Mouse (Mus musculus): ENCODE measurements around the gene Dppa2.
"Not testable (repeated sequence)": the region's sequence is repeated elsewhere in the genome, so short reads cannot be mapped to it uniquely, and the experiment has no call there.

Gene Dppa2

GRCm38 (mm10) chr16:48303509-48303908 lies at the start of gene Dppa2:
Dppa2 (plus strand) TSS chr16:48303908.
- no peak for DNase-seq

DNA sequence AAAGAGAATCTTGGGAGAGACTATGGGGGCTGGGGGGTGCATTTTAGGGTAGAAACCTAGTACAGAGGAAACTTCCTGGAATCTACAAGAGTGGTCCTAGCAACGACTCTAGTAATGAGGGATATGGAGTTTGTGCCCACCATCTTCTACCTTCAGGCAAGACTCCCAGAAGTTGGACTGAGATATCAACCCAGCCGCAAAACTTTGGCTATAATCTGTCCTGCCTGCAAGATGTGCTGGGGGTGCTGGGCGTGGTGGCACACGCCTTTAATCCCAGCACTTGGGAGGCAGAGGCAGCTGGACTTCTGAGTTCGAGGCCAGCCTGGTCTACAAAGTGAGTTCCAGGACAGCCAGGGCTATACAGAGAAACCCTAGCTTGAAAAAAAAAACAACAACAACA lies 49.1 kb upstream of the Dppa2 start:
- no peak for DNase-seq

- no peak for DNase-seq
Measured at GRCm38 (mm10) chr16:48259519-48259918, 44.2 kb upstream of the Dppa2 start.

GRCm38 (mm10) chr16:48262901-48263300 lies 40.8 kb upstream of the Dppa2 start:
- DNase-seq: no peak

DNA sequence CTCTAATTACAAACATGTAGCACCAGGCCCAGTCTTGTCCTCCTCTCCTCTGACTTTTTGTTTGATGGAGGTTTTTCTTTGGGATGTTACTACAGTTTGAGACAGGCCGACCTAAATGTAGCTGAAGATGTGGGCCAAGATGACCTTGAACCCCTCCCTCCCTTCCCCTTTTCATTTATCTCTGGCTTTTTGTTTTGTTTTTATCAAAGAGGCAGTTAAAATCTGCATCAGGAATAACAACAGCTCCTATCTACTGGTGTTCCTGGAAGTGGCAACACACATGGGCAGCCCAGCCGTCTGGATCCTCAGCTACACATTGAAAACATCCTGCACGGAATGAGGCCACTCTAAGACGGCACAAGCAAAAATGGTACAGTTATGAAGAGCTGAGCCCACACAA lies 37.9 kb upstream of the Dppa2 start:
- no peak for DNase-seq

- DNase-seq: no peak
Measured at GRCm38 (mm10) chr16:48276940-48277339, 26.8 kb upstream of the Dppa2 start.

DNA sequence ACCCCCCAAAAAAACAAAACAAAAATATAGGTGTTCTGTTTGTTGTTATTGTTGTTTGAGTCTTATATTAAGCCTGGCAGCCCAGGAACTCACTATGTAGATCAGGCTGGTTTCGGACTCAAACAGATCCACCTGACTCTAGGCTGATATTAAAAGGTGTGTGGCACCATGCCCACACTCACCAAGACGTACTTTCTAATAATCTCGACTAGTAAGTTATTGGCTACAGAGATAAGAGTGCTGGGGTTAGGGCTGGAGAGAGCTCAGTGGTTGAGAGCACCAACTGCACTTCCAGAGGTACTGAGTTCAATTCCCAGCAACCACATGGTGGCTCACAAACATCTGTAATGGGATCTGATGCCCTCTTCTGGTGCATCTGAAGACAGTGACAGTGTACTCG lies 22.8 kb upstream of the Dppa2 start:
- no peak for DNase-seq

DNA sequence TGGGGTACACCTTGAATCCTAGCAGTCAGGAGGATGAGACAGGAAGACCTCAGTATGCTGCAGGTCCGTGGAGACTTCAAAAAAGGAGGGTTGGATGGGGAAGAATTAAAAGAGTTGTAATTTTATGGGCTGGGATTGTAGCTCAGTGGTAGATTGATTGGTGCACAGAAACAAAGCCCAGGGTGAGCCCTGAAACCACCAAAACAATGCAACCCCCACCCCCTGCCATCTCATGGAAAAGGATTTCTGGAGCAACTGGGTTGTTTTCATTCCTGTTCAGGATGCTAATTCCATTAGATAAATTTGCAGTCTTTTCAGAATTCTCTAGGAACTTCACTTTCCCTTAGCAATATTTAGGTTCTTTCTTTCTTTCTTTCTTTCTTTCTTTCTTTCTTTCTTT lies 20.9 kb upstream of the Dppa2 start:
- DNase-seq: no peak

- DNase-seq: no peak
Measured at GRCm38 (mm10) chr16:48283517-48283916, 20.2 kb upstream of the Dppa2 start, which contains the start of gene Dppa4. Dppa4 (plus strand) TSS chr16:48283733.

DNA sequence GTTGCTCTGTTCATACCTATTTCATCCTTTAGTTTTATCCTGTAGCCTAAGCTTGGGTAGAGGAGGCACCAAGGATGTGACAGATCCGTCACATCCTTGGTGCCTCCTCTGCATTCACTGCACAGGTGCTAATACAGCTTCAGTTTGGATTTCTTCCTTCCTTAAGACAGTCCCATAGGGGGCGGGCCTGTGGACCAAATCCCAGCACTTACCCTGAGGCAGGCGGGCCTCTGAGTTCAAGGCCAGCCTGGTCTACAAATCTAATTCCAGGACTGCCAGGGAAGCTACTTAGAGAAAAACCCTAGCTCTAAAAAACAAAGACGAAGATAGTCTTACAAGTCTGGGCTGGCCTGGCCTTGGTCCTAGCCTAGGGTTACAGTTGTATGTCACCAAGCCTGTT lies 18.2 kb upstream of the Dppa2 start:
- no peak for DNase-seq

DNA sequence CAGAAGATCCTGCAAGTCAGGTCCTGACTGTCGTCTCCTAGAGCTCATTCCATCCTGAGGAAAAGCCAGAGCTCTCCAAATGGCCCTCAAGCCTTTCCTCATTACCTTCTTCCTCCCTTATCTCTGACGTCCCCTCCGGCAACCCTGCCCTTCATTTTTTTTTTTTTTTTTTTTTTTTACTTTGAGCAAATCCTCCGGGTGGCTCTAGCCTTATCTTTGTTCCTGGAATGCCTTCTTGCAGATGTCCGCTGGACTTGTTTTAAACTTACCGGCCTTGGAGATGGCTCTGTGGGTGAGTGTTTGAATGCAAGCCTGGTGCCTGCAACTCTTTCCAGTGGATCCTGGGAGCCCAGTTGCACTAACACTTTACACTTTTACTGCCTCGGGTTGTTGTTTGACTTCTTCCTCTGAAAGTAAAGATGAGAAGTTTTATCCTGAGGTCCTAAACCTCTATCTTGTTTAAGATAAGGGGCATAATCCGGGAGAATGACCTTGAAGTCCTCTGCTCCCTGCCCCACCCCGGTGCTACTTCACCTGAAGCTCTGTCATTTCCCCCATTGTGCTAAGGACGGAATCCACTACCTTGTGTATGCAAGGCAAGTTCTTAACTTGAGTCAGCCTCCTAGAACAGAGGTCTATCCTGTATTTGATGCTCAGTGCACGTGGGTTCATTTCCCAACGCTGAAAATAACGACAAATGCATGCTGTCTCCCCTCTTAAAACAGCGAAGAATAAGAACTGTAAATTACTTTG lies 6.1 kb upstream of the Dppa2 start:
- no peak for DNase-seq

- no peak for DNase-seq
Measured at GRCm38 (mm10) chr16:48299884-48300283, 3.8 kb upstream of the Dppa2 start.

- no peak for DNase-seq
Measured at GRCm38 (mm10) chr16:48303983-48304382, 275 bp downstream of the Dppa2 start.

DNA sequence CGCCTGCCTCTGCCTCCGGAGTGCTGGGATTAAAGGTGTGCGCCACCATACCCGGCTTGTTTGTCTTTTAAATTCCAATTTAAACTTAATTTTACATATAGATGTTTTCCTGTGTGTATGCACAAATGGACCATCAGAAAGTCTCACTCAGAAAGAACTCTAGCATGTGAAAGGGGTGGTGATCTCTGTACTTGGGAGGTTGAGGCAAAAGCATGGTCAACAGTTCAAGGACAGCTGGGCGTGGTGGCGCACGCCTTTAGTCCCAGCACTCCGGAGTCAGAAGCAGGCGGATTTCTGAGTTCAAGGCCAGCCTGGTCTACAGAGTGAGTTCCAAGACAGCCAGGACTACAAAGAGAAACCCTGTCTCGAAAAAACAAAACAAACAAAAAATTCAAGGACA lies 5.2 kb downstream of the Dppa2 start:
- DNase-seq: not testable (repeated sequence)

- DNase-seq: no peak
Measured at GRCm38 (mm10) chr16:48309912-48310630, 6.4 kb downstream of the Dppa2 start.

DNA sequence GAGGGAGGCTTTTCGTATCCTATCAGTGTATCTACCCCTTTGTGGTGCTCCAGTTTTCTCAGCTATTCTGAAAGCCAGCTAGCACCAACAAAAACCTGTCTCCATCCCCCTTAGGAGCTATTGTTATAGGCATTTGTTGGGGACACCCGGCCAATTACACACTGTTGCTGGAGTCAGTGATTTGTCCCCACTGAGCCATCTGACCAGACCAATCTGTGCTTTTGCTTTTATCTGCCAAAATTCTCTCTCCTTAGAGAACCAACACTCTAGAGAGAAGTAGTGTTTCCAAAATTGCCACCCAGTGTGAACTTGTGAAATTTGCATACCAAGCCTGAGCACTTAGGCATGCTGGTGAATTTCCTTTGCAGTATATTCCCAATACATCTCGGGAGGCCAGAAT lies 11.6 kb downstream of the Dppa2 start:
- peak; percentile 63 for DNase-seq

- no peak for DNase-seq
Measured at GRCm38 (mm10) chr16:48320781-48321180, 17.1 kb downstream of the Dppa2 start.

- DNase-seq: no peak
Measured at GRCm38 (mm10) chr16:48323133-48323532, 19.4 kb downstream of the Dppa2 start.

- no peak for DNase-seq
Measured at GRCm38 (mm10) chr16:48323602-48324345, 20.1 kb downstream of the Dppa2 start.

GRCm38 (mm10) chr16:48326903-48327302 lies 23.2 kb downstream of the Dppa2 start:
- peak; percentile 60 for DNase-seq

GRCm38 (mm10) chr16:48328420-48328819 lies 24.7 kb downstream of the Dppa2 start:
- DNase-seq: no peak

GRCm38 (mm10) chr16:48331822-48332221 lies 28.1 kb downstream of the Dppa2 start:
- DNase-seq: peak; percentile 97

DNA sequence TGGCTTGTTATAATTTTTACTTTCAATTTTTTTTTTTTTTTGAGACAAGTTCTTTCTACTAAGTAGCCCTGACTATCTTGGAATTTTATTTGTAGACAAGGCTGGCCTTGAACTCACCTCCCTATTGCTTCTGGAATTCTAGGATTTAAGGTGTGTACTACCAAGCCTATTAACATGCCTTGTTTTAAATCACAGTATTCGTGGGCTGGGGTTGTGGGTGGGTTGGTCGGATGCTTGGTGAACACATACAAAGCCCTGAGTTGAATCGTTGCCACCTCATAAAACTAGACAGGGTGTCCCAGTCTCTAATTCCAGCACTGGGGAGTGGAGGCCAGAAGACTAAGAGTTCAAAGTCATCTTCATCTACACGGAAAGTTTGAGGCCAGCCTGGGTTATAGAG lies 31.6 kb downstream of the Dppa2 start:
- DNase-seq: no peak

- no peak for DNase-seq
Measured at GRCm38 (mm10) chr16:48344193-48344592, 40.5 kb downstream of the Dppa2 start.
